Mouse (Mus musculus): ENCODE results near the gene Dnajb8.

Gene Dnajb8

GRCm38 (mm10) chr6:88221968-88222367 lies at the start of gene Dnajb8:
Dnajb8 (plus strand) TSS chr6:88222268.
- DNase-seq = no peak

- DNase-seq = no peak
Measured at GRCm38 (mm10) chr6:88174191-88174590, 47.9 kb upstream of the Dnajb8 start.

DNA sequence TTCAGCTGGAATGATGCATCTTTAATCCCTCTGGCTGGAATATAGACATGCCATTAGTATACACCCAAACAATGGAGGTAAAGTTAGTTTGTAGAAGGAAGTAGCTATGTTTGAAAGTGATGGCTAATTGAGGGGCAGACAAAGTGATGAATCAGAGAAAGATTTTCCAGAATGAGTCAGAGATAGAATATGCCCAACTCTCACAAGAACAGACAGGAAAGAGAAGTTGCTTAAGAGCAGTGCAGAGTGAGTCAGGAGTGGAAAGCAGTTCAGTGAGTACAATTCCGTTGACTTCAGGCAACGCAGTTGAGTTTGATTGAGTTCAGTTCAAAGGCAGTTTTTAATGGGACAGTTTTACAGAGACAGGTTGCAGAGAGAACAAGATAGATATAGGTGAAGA lies 47.4 kb upstream of the Dnajb8 start:
- DNase-seq = no peak

- no peak for DNase-seq
Measured at GRCm38 (mm10) chr6:88184671-88185070, 37.4 kb upstream of the Dnajb8 start.

GRCm38 (mm10) chr6:88188148-88188547 lies 33.9 kb upstream of the Dnajb8 start:
- no peak for DNase-seq

GRCm38 (mm10) chr6:88189312-88190042 lies 32.6 kb upstream of the Dnajb8 start:
- DNase-seq = peak; percentile 73

DNA sequence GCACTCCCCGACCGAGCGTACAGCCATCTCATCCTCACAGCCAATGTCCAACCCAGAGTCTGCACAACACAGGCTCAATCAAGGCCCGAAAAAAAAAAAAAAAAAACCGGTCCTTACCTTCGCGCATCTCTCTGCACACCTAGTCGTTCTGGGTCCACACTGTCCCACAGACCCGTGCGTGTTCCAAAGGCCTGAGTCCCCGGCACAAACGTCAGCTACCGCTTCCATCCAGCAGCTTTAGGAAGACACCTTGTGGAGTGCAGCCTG lies 32.1 kb upstream of the Dnajb8 start:
- DNase-seq = no peak

DNA sequence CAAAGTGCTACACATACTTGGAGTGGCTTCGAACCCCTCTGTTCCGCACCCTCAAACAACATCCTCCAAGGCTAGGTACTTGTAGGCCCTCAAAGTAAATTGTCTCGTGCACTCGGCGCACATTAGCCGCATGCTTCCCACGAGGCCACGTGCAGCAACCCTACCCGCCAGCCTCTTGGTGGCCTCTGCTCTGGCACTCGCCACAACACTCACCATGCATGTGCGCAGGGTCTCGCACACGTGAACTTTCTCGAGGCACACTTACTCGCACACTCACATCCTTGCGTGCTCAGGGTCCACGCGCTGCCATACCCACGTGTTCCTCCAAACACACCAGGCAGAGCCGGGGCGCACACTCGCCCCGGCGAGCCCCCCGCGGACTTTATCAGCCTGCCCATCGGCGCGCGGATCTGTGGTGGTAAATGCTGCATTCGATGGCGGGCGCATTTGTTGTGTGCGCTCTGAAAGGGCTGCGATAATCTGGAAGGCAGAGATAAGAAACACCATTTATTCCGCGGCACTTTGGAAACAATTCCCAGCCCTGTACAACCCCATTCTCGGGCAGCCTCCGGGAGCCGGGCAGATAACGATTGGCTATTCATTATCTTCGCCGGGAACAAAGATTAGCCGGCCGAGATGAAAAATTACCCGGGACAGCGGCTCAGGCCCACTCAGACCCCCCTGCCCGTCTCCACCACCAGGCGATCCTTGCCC lies 31.6 kb upstream of the Dnajb8 start:
- DNase-seq = no peak

DNA sequence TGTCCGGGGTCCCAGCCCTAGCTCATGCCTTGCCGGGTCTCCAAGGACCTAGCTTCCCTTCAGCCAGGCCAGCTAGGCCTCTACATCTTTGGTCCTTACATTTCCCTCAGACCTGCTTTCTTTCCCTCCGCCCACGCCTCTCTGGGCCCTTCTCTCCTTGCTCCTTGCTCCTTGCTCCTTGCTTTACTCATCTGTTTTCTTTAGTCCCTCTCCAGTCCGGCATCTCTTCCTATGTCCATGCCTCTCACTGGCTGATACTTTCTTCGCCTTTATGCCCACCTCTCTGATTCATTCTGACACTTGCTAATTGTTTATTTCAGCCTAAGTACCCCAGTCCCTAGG lies 31.1 kb upstream of the Dnajb8 start:
- no peak for DNase-seq

GRCm38 (mm10) chr6:88191411-88192070 lies 30.5 kb upstream of the Dnajb8 start:
- DNase-seq = no peak

DNA sequence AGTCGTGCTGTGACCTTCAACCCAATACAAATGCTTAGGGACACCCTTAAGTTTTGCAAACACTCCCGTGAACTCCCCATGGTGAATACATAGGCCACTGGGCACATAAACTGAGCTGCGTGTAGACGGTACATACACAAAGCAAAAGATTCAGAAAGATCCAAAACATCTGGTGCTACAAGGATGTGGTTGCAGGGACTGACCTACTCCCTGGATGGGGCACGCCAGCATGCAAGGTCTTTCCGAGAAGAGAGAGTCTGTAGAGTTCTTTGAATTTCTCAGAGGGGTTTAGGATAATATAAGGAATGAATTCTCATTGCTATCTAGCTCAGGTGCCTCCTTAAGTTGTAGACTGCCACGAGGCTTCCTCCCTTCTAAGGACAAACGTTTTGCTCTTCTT lies 29.3 kb upstream of the Dnajb8 start:
- no peak for DNase-seq

- no peak for DNase-seq
Measured at GRCm38 (mm10) chr6:88193433-88194052, 28.5 kb upstream of the Dnajb8 start, which contains the start of gene Gata2. Gata2 (plus strand) TSS chr6:88193891.

DNA sequence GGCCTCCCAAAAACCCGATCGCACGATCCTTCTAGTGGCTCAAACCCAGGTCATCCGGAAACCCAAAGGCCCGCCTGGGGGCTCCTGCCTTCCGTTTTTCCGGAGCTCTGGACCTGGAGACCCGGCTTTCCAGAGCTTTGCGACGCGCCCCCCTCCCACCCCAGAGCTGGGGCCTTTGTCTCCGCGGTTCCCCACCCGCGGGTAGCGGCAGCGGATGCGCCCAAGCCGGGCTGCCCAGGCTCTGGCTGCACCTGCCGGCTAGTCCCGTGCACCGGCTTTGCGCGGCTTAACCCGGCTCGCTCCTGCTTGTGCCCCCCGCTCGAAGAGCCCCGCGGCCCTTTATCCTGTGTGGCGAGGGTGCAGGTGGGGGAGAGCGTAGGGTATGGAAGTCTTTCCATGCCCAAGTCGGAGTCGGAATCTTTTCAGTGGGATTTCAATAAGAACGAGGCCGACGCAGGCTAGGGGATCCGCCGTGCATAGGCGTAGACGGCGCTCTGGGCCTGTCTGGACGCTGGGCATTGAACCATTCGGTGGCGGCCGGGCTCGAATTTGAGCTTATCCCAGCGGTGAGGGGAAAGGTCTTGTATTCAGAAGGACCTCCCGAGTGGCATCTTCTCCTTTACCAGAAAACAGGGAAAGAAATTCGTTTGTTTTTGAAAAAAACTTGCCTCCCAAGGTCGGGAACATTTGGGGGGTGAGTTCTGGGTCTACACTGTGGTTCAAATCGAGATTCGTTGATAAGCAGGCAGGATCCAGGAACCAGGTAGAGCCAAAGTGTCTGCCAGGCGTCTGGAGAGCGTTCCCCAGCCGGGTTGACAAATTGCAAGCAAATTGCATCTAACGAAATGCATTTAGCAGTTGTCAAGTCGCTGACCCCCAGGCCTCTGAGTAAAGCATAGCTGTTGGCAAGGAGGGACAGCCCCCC lies 27.8 kb upstream of the Dnajb8 start:
- no peak for DNase-seq

GRCm38 (mm10) chr6:88194978-88195325 lies 27.1 kb upstream of the Dnajb8 start:
- DNase-seq = no peak

- DNase-seq = no peak
Measured at GRCm38 (mm10) chr6:88196054-88196732, 25.9 kb upstream of the Dnajb8 start.

- DNase-seq = no peak
Measured at GRCm38 (mm10) chr6:88196733-88197312, 25.2 kb upstream of the Dnajb8 start.

DNA sequence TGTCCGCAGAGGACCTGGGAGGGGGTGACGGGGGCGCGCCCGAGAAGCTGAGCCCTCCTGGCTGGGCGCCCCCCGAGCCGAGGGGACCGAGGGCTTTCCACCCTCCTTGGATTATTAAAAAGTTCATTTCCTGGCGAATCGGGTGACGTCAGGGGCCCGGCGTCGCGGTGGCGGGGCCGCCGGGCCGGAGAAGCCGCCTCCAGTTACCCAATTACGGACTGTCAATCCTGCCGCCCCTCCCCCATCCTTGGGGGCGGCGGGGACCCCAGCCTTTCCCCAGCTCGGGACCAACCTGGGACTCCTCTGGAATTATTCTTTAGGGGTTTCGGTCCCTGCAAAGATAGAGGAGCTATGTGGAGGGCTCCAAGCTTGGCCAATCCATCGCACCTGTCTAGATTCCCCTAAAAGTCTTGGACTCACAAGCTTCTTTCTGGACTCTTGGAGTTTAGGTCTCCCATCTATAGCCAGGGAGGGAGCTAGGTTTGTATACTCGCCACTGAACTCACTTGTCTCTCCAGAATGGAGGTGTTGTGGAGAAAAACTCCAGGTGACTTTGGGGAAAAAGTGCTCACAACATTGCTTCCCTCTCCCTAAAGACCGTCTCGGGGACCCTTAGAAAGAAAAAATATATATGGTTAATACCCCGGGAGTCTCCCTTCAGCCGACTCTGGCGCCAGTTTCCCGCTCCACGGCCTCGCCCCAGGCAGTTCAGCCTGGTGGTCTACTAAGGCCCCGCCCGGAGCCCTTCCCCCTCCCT lies 24.6 kb upstream of the Dnajb8 start:
- DNase-seq = no peak

GRCm38 (mm10) chr6:88198070-88198940 lies 23.8 kb upstream of the Dnajb8 start:
- DNase-seq = no peak

GRCm38 (mm10) chr6:88199001-88199717 lies 22.9 kb upstream of the Dnajb8 start:
- DNase-seq = no peak
